Mouse (Mus musculus): ENCODE data around the gene Gm11985. TPM values are rescaled to one million over a fixed set of nuclear protein-coding genes. Genes with fewer than 3 reads are reported as not detected.
A peak's percentile ranks its signal among the peaks of the same experiment; 100 is the strongest.

The Gm11985 gene
- polyA plus RNA-seq, 1 experiment from 2014 or later = 0.16 TPM

- no peaks in the 10 kb centered on the region for H3K9me3 ChIP-seq (ENCODE audit: low read length)
- WGBS = 84% methylated on average over 9 of the region's 9 CpGs
- H3K9ac ChIP-seq (replicated peaks; ENCODE audit: low read length) = no peak overlapping the region
- H3K27ac ChIP-seq (ENCODE audit: low read length) = no peak overlapping the region
- H3K4me3 ChIP-seq (ENCODE audit: low read length) = no peak overlapping the region
- H3K36me3 ChIP-seq (ENCODE audit: insufficient read depth, low read length) = no peaks in the 10 kb centered on the region
- H3K4me1 ChIP-seq (ENCODE audit: insufficient read depth, low read length) = no peaks in the 10 kb centered on the region
- H3K4me2 ChIP-seq (replicated peaks; ENCODE audit: low read depth, low read length) = no peak overlapping the region
- no peaks in the 10 kb centered on the region for H3K27me3 ChIP-seq (ENCODE audit: insufficient read depth, low read length)
- no peak for ATAC-seq (ENCODE audit: low FRiP score, low TSS enrichment)
These were observed 15.5 kb upstream of the Gm11985 start for GRCm38 (mm10) chr11:7203846-7204245.

- Histone ChIP-seq H3K9ac (replicated peaks; ENCODE audit: low read length) (no peak overlapping the region), H3K4me2 (replicated peaks; ENCODE audit: low read depth, low read length) (no peak overlapping the region), H3K27me3 (ENCODE audit: insufficient read depth, low read length) (no peaks in the 10 kb centered on the region)
These were observed 13.8 kb upstream of the Gm11985 start for GRCm38 (mm10) chr11:7202206-7202605.

GRCm38 (mm10) chr11:7200393-7200783 is 12.0 kb upstream of the Gm11985 start:
- Histone ChIP-seq H3K4me3 (ENCODE audit: low read length) (no peak overlapping the region), H3K9me3 (ENCODE audit: low read length) (no peaks in the 10 kb centered on the region), H3K4me2 (replicated peaks; ENCODE audit: low read depth, low read length) (no peak overlapping the region), H3K4me1 (ENCODE audit: insufficient read depth, low read length) (peaks cover 23% of the 10 kb centered on the region), H3K36me3 (ENCODE audit: insufficient read depth, low read length) (no peaks in the 10 kb centered on the region), H3K9ac (replicated peaks; ENCODE audit: low read length) (no peak overlapping the region), H3K27ac (ENCODE audit: low read length) (no peak overlapping the region), H3K27me3 (ENCODE audit: insufficient read depth, low read length) (no peaks in the 10 kb centered on the region)
- 80% methylated on average over 9 of the region's 9 CpGs for WGBS
- no peak for ATAC-seq (ENCODE audit: low FRiP score, low TSS enrichment)

More at GRCm38 (mm10) chr11:7202206-7202605, 13.8 kb upstream of the Gm11985 start:
- no peak overlapping the region for H3K4me3 ChIP-seq (ENCODE audit: low read length)
- peaks cover 14% of the 10 kb centered on the region for H3K4me1 ChIP-seq (ENCODE audit: insufficient read depth, low read length)
- 84% methylated on average over 7 of the region's 7 CpGs for WGBS
- H3K27ac ChIP-seq (ENCODE audit: low read length) = no peak overlapping the region
- H3K36me3 ChIP-seq (ENCODE audit: insufficient read depth, low read length) = no peaks in the 10 kb centered on the region
- H3K9me3 ChIP-seq (ENCODE audit: low read length) = no peaks in the 10 kb centered on the region
- no peak for ATAC-seq (ENCODE audit: low FRiP score, low TSS enrichment)

- H3K27ac ChIP-seq (ENCODE audit: low read length) = no peak overlapping the region
- no peaks in the 10 kb centered on the region for H3K27me3 ChIP-seq (ENCODE audit: insufficient read depth, low read length)
- peaks cover 23% of the 10 kb centered on the region for H3K4me1 ChIP-seq (ENCODE audit: insufficient read depth, low read length)
- peaks cover 2% of the 10 kb centered on the region; the same call in 1 of the 2 replicates for H3K9me3 ChIP-seq (ENCODE audit: low read length)
- no peak overlapping the region for H3K4me3 ChIP-seq (ENCODE audit: low read length)
- H3K4me2 ChIP-seq (replicated peaks; ENCODE audit: low read depth, low read length) = no peak overlapping the region
- WGBS = 57% methylated on average over 14 of the region's 14 CpGs
- ATAC-seq (ENCODE audit: low FRiP score, low TSS enrichment) = no peak
- no peaks in the 10 kb centered on the region for H3K36me3 ChIP-seq (ENCODE audit: insufficient read depth, low read length)
- no peak overlapping the region for H3K9ac ChIP-seq (replicated peaks; ENCODE audit: low read length)
These were observed 11.5 kb upstream of the Gm11985 start for GRCm38 (mm10) chr11:7199736-7200392.

GRCm38 (mm10) chr11:7198481-7199256 is 10.3 kb upstream of the Gm11985 start:
- Histone ChIP-seq H3K27ac (ENCODE audit: low read length) (peak overlapping the region; percentile 77; the same call in 1 of the 2 replicates), H3K36me3 (ENCODE audit: insufficient read depth, low read length) (no peaks in the 10 kb centered on the region), H3K4me3 (ENCODE audit: low read length) (no peak overlapping the region), H3K9me3 (ENCODE audit: low read length) (peaks cover 4% of the 10 kb centered on the region; the same call in 1 of the 2 replicates), H3K27me3 (ENCODE audit: insufficient read depth, low read length) (no peaks in the 10 kb centered on the region), H3K4me1 (ENCODE audit: insufficient read depth, low read length) (peaks cover 23% of the 10 kb centered on the region), H3K4me2 (replicated peaks; ENCODE audit: low read depth, low read length) (peak overlapping the region; percentile 28; the same call in 1 of the 2 replicates), H3K9ac (replicated peaks; ENCODE audit: low read length) (no peak overlapping the region)
- 79% methylated on average over 10 of the region's 10 CpGs for WGBS
- no peak for ATAC-seq (ENCODE audit: low FRiP score, low TSS enrichment)

- Histone ChIP-seq H3K9me3 (ENCODE audit: low read length) (peaks cover 4% of the 10 kb centered on the region; the same call in 1 of the 2 replicates), H3K27ac (ENCODE audit: low read length) (peak overlapping the region; percentile 77), H3K9ac (replicated peaks; ENCODE audit: low read length) (no peak overlapping the region), H3K4me3 (ENCODE audit: low read length) (no peak overlapping the region), H3K4me1 (ENCODE audit: insufficient read depth, low read length) (peaks cover 23% of the 10 kb centered on the region), H3K27me3 (ENCODE audit: insufficient read depth, low read length) (no peaks in the 10 kb centered on the region), H3K36me3 (ENCODE audit: insufficient read depth, low read length) (no peaks in the 10 kb centered on the region), H3K4me2 (replicated peaks; ENCODE audit: low read depth, low read length) (peak overlapping the region; percentile 28)
- peak; percentile 49 for ATAC-seq (ENCODE audit: low FRiP score, low TSS enrichment)
- WGBS = 77% methylated on average over 19 of the region's 19 CpGs
These were observed 9.6 kb upstream of the Gm11985 start for GRCm38 (mm10) chr11:7198006-7198405.

- H3K4me1 ChIP-seq (ENCODE audit: insufficient read depth, low read length) = peaks cover 23% of the 10 kb centered on the region
- peaks cover 4% of the 10 kb centered on the region; the same call in 1 of the 2 replicates for H3K9me3 ChIP-seq (ENCODE audit: low read length)
- peak within 1 kb of the TSS; percentile 79 for H3K27ac ChIP-seq (ENCODE audit: low read length)
- H3K27me3 ChIP-seq (ENCODE audit: insufficient read depth, low read length) = no peaks in the 10 kb centered on the region
- ATAC-seq (ENCODE audit: low FRiP score, low TSS enrichment) = peak; percentile 96
- H3K36me3 ChIP-seq (ENCODE audit: insufficient read depth, low read length) = no peaks in the 10 kb centered on the region
- no peak within 1 kb of the TSS for H3K4me3 ChIP-seq (ENCODE audit: low read length)
- WGBS = 28% methylated on average over 12 of the region's 12 CpGs
- H3K9ac ChIP-seq (replicated peaks; ENCODE audit: low read length) = no peak within 1 kb of the TSS
- peak within 1 kb of the TSS; percentile 28 for H3K4me2 ChIP-seq (replicated peaks; ENCODE audit: low read depth, low read length)
These were observed 9.1 kb upstream of the Gm11985 start, which contains the start of gene Igfbp1 for GRCm38 (mm10) chr11:7197491-7197941. Igfbp1 (plus strand) TSS chr11:7197782.

- Histone ChIP-seq H3K4me1 (ENCODE audit: insufficient read depth, low read length) (peaks cover 23% of the 10 kb centered on the region), H3K4me3 (ENCODE audit: low read length) (no peak overlapping the region), H3K9me3 (ENCODE audit: low read length) (peaks cover 4% of the 10 kb centered on the region; the same call in 1 of the 2 replicates), H3K36me3 (ENCODE audit: insufficient read depth, low read length) (no peaks in the 10 kb centered on the region), H3K9ac (replicated peaks; ENCODE audit: low read length) (no peak overlapping the region), H3K4me2 (replicated peaks; ENCODE audit: low read depth, low read length) (no peak overlapping the region), H3K27ac (ENCODE audit: low read length) (no peak overlapping the region), H3K27me3 (ENCODE audit: insufficient read depth, low read length) (no peaks in the 10 kb centered on the region)
- ATAC-seq (ENCODE audit: low FRiP score, low TSS enrichment) = no peak
- 87% methylated on average over 4 of the region's 4 CpGs for WGBS
These were observed 6.9 kb upstream of the Gm11985 start for GRCm38 (mm10) chr11:7195312-7195685.

GRCm38 (mm10) chr11:7194432-7195311 is 6.3 kb upstream of the Gm11985 start:
- Histone ChIP-seq H3K4me1 (ENCODE audit: insufficient read depth, low read length) (peaks cover 23% of the 10 kb centered on the region), H3K27ac (ENCODE audit: low read length) (no peak overlapping the region), H3K27me3 (ENCODE audit: insufficient read depth, low read length) (no peaks in the 10 kb centered on the region), H3K4me3 (ENCODE audit: low read length) (no peak overlapping the region), H3K4me2 (replicated peaks; ENCODE audit: low read depth, low read length) (no peak overlapping the region), H3K9ac (replicated peaks; ENCODE audit: low read length) (no peak overlapping the region), H3K36me3 (ENCODE audit: insufficient read depth, low read length) (no peaks in the 10 kb centered on the region), H3K9me3 (ENCODE audit: low read length) (peaks cover 4% of the 10 kb centered on the region; the same call in 1 of the 2 replicates)
- WGBS = 89% methylated on average over 10 of the region's 10 CpGs
- no peak for ATAC-seq (ENCODE audit: low FRiP score, low TSS enrichment)
